Mouse (Mus musculus) natural killer cell, adult 2 months (primary cell): ENCODE measurements around the gene Gm1604a.
"Not testable (repeated sequence)": the region's sequence is repeated elsewhere in the genome, so short reads cannot be mapped to it uniquely, and the experiment has no call there.

ENCODE experiments used
- DNase-seq, 2 experiments: peaks; one replicate each; pipeline ENCODE4 v3.0.0; 2022; ENCODE audit warnings: low spot score in 2 of 2

The Gm1604a gene

DNA sequence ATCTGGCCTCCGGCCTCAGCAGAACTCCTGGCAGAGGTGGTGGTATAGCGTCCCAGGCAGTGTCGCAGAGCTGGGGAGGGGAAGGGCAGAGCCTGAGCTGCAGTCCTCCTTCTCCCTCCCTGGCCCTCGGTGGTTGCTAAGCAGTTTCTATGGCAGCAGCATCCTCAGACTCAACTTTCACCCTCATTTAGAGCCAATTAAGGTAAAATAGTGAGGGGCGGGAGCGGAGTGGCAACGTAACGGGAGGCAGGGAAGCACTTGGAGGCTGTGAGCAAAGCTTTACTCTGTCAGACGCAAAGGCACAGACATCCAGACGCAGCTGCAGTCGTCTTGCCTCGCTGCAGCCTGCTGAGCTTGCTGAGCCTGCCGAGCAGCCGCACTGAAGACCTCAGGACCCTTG lies at the start of gene Gm1604a:
TSS of gene Gm1604a (plus strand) at position 312 of the 400 bp plus-strand sequence.
- not testable (repeated sequence) for DNase-seq

DNA sequence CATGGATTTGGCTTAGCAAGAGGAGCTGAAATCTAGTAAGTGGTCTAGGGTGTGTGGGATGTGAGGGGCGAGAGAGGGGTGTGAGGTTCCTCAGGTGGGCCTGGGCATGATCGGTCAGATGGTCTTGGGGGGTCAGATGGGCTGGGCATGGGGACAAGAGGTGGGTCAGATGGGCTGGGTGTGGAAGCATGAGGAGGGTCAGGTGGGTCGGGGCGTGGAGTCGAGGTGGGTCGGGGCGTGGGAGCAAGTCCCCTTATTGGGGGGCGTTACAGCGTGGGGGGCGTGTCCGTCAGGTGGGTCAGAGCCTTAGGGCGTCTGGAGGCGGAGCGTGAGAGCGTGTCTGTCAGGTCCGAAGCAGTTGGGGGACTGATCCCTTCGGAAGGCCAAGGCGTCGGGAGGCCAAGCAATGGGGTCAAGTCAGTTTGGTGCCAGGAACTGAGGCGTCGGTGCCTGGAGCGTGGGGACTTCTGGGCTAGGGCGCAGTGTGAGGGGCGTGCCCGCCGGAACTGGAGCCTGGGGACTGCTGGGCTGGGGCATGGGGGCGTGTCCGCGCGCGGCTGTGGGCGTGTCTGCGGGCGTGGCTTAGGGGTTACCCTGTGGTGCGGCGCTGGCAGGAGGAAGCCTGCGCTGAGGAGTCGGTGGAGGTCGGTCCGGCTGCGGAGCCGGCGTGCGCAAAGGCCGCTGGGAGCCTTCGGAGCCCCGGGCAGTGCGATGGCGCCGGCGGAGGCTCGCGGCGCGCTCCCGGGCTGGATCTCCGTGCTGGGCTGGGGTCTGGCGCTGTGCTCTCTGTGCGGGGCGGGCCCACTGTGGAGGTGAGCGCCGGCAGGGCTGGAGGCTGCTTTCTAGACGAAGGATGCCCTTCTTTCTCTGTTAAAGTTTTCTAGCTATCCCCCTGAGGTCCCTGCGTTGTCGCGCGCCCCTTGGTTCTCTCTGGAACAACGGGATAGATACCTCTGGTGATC lies 46.8 kb upstream of the Gm1604a start, which contains the start of gene Gm49721:
TSS of gene Gm49721 (plus strand) at position 618 of the 962 bp plus-strand sequence.
- DNase-seq = peak; percentile 80 to 83

DNA sequence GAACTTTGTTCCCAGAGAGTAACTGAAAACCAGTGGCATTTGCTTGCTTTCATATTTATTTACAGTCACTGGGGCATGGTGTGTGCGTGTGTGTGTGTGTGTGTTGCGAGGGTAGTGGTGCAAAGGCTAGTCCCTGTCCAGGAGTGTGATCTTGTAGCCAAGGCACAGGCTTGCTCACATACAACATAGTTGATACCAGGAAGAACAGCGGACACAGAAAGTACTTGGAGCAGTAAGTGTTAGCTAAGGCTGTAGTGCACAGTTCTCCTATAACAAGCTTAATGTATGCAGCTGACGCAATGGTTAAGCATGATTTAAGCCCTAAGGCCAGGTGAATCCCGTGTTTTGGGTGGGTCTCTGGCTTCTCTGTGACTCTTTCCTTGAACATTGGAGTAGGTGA lies 46.0 kb upstream of the Gm1604a start:
- not testable (repeated sequence) for DNase-seq

- DNase-seq = not testable (repeated sequence)
These were observed 45.2 kb upstream of the Gm1604a start for GRCm38 (mm10) chr17:6980144-6980543.

- not testable (repeated sequence) for DNase-seq
These were observed 39.2 kb upstream of the Gm1604a start for GRCm38 (mm10) chr17:6986118-6986517.

GRCm38 (mm10) chr17:6995504-6995903 lies 29.9 kb upstream of the Gm1604a start:
- DNase-seq = not testable (repeated sequence)

- not testable (repeated sequence) for DNase-seq
These were observed 28.5 kb upstream of the Gm1604a start for GRCm38 (mm10) chr17:6996826-6997225.

DNA sequence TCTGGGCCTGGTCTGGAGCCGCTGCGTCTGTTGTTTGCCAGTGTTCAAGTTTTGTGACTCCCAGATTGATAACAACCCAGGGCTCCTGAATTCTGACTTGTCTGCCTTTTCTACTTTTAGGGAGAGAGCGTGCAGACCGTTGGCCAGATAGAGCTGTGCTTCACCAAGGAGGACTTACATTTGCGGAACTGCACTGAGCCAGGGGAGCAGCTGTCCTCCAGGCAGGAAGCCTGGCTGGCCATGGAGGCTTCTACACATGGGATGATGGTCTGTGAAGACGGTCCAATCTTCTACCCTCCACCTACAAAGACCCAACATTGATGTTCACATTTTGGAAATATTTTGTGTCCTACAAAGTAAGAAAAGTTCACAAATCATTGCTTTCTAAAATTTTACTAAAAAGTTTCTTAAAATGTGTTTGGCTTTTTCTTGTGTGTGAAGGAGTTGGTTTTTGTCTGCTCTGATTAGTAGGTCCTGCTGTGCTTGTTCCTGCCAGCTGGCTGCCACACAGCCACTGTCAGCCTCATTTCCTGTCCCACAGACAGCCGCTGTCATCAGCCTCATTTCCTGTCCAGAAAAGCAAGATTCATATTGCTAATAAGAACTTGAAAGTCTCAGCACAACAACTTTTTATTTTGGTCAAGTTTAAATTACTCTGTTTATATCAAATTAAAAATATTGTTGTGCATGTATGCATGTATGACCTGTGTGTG lies 27.4 kb upstream of the Gm1604a start:
- not testable (repeated sequence) for DNase-seq

DNA sequence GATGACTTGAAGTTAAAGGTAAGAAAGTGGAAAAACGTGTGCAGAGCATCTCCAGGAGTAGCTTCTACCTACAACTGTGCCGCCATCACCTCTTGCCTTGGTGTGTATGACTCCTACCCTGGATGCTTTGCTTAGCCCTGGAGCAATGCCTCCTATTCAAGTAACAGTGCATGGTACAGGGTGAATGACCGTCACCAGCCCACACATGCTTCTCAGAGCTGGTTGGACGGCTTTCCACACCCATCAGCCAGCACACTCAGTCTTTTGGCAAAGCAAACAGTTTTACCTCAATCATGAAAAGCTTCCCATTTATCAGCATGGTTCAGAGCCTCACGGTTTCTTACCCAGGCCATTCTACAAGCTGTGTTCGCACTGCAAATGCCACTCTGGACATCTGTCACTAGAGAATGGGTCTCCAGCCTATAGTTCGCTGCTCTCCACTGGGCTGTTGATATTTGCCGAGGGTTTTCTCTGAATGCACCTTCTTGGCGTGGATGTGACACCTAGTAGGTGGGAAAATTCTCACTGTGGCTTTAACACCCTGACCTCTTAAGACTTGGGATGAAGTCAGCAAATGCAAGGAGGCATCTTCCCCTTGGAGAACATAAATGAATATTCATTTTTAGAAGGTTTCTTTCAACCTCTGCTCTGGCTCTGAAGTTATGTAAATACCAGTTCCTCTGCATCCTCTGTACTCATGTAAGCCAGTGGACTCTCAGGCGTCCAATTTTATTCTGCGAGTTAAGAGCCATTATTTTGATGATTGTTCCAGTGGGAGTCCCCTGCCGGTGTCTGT lies 23.4 kb upstream of the Gm1604a start:
- not testable (repeated sequence) for DNase-seq

- DNase-seq = not testable (repeated sequence)
These were observed 22.0 kb upstream of the Gm1604a start for GRCm38 (mm10) chr17:7003392-7003791.

DNA sequence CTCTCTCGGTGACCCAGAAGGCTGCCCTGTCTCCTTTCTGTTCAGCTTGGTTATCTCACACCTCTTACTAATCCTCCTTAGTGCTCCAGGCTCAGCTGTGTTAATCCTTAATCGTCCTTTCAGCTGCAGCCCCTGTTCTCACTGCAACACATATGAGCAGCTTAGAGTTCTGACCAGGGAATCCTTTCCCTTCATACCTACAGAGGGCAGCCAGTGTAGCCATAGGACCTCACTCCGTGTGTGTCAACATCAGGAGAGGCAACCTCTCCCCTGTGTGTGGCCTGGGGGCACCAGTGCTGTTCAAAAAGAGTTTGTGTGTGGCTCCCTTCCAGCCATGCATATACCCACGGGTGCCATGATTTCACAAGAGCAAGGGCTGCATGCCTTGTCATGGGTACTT lies 19.7 kb upstream of the Gm1604a start:
- DNase-seq = not testable (repeated sequence)

GRCm38 (mm10) chr17:7008885-7009284 lies 16.5 kb upstream of the Gm1604a start:
- DNase-seq = not testable (repeated sequence)

GRCm38 (mm10) chr17:7009440-7009839 lies 15.9 kb upstream of the Gm1604a start:
- DNase-seq = not testable (repeated sequence)

DNA sequence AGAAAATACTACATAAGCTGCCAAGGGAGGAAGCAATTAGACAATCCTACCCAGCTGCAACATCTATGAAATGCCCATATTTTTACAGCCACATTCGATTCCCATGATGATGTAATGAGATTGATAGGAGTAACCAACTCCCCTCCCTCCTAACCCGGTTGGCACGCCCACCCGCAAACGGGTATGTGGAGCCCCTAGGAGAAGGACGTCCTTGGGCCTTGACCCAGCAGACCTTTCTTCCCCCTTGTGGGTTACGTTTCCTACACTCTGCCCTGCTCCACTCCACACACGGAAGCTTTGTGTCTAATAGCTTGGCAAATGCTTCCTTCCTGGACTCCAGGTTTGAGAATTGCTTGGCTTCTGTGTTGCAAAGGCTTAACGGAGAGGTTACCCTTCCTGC lies 15.5 kb upstream of the Gm1604a start:
- not testable (repeated sequence) for DNase-seq

- DNase-seq = not testable (repeated sequence)
These were observed 11.2 kb upstream of the Gm1604a start for GRCm38 (mm10) chr17:7014190-7014589.

- not testable (repeated sequence) for DNase-seq
These were observed 487 bp downstream of the Gm1604a start for GRCm38 (mm10) chr17:7025764-7026346.

- not testable (repeated sequence) for DNase-seq
These were observed 4.8 kb downstream of the Gm1604a start for GRCm38 (mm10) chr17:7030204-7030603.

- DNase-seq = not testable (repeated sequence)
These were observed 5.3 kb downstream of the Gm1604a start for GRCm38 (mm10) chr17:7030622-7031174.

DNA sequence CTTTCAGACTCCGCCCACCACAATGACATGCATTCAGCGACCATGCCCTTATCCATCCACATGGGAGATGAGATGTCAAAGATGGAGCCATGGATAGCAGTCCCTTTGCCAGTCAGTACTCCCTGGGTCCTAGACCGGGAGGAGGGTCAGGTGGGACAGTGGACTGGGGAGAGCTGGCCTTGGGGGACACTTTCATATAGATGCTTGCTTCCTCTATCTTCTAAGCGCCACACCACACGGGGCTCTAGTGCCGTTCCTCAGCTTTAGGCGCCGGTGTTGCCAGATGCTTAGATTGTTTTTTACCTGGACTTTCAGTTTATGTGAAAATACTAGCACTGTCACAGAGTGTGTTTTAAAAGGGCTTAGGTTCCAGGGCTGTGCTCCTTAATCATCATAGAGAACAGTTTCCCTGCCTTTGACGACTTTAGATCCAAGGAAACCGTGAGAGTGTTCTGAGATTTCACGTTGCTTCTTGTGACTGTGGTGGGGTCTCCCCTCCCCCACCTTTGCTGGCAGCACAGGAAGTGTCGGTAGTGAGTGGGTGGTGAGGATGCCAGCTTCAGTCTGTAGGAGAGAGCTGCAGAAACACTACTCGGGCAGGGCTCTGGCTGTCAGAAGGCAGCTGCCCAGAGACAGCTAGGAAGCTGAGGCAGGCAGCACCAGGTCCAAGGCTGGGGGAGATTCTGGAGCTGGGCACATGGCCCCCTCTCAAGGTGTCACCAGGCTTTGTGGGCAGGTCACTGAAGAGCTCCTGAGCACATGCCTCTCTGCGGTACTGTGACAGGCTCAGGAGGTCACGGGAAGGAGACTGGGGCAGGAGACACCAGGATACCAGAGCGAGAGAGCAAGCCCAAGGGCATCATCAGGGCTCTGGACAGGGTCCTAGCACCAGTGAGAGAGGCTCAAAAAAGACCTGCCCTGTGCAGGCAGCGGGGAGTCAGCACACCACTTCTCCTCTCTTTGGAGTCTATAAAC lies 8.1 kb downstream of the Gm1604a start:
- DNase-seq = not testable (repeated sequence)
